Mouse (Mus musculus): ENCODE data around the gene 1700123O20Rik. TPM values are rescaled to one million over a fixed set of nuclear protein-coding genes. Genes with fewer than 3 reads are reported as not detected.

1700123O20Rik gene
- total RNA-seq (2017): 24.1 to 34.0 TPM (median 32.3 TPM) in 3 replicates

GRCm38 (mm10) chr14:54686063-54686521 is at the start of gene 1700123O20Rik:
Gene 1700123O20Rik (plus strand): TSS chr14:54686216.
- ATAC-seq (replicated peaks; ENCODE audit: insufficient number of reproducible peaks, low FRiP score, low TSS enrichment, poor library complexity, severe bottlenecking): peak; percentile 45; the same call in 1 of the 2 replicates

- ATAC-seq (replicated peaks; ENCODE audit: insufficient number of reproducible peaks, low FRiP score, low TSS enrichment, poor library complexity, severe bottlenecking): no peak
Measured at GRCm38 (mm10) chr14:54636954-54637353, 49.1 kb upstream of the 1700123O20Rik start.

- ATAC-seq (replicated peaks; ENCODE audit: insufficient number of reproducible peaks, low FRiP score, low TSS enrichment, poor library complexity, severe bottlenecking): no peak
Measured at GRCm38 (mm10) chr14:54638210-54638609, 47.8 kb upstream of the 1700123O20Rik start.

- ATAC-seq (replicated peaks; ENCODE audit: insufficient number of reproducible peaks, low FRiP score, low TSS enrichment, poor library complexity, severe bottlenecking): no peak
Measured at GRCm38 (mm10) chr14:54640121-54640520, 45.9 kb upstream of the 1700123O20Rik start.

GRCm38 (mm10) chr14:54640946-54641304 is 45.1 kb upstream of the 1700123O20Rik start, which contains the start of gene Gm17606:
Gene Gm17606 (plus strand): TSS chr14:54640952.
- no peak for ATAC-seq (replicated peaks; ENCODE audit: insufficient number of reproducible peaks, low FRiP score, low TSS enrichment, poor library complexity, severe bottlenecking)

GRCm38 (mm10) chr14:54641305-54641969 is 44.6 kb upstream of the 1700123O20Rik start, which contains the start of gene Cdh24:
Gene Cdh24 (minus strand): TSS chr14:54641364.
- peak; percentile 54 for ATAC-seq (replicated peaks; ENCODE audit: insufficient number of reproducible peaks, low FRiP score, low TSS enrichment, poor library complexity, severe bottlenecking)

- no peak for ATAC-seq (replicated peaks; ENCODE audit: insufficient number of reproducible peaks, low FRiP score, low TSS enrichment, poor library complexity, severe bottlenecking)
Measured at GRCm38 (mm10) chr14:54642224-54642944, 43.6 kb upstream of the 1700123O20Rik start.

- ATAC-seq (replicated peaks; ENCODE audit: insufficient number of reproducible peaks, low FRiP score, low TSS enrichment, poor library complexity, severe bottlenecking): no peak
Measured at GRCm38 (mm10) chr14:54643011-54643410, 43.0 kb upstream of the 1700123O20Rik start.

- ATAC-seq (replicated peaks; ENCODE audit: insufficient number of reproducible peaks, low FRiP score, low TSS enrichment, poor library complexity, severe bottlenecking): no peak
Measured at GRCm38 (mm10) chr14:54644294-54644693, 41.7 kb upstream of the 1700123O20Rik start.

GRCm38 (mm10) chr14:54646455-54646854 is 39.6 kb upstream of the 1700123O20Rik start:
- no peak for ATAC-seq (replicated peaks; ENCODE audit: insufficient number of reproducible peaks, low FRiP score, low TSS enrichment, poor library complexity, severe bottlenecking)

- no peak for ATAC-seq (replicated peaks; ENCODE audit: insufficient number of reproducible peaks, low FRiP score, low TSS enrichment, poor library complexity, severe bottlenecking)
Measured at GRCm38 (mm10) chr14:54646898-54647636, 38.9 kb upstream of the 1700123O20Rik start.

- ATAC-seq (replicated peaks; ENCODE audit: insufficient number of reproducible peaks, low FRiP score, low TSS enrichment, poor library complexity, severe bottlenecking): no peak
Measured at GRCm38 (mm10) chr14:54647900-54648299, 38.1 kb upstream of the 1700123O20Rik start.

- ATAC-seq (replicated peaks; ENCODE audit: insufficient number of reproducible peaks, low FRiP score, low TSS enrichment, poor library complexity, severe bottlenecking): peak; percentile 73
Measured at GRCm38 (mm10) chr14:54650621-54651454, 35.2 kb upstream of the 1700123O20Rik start.

- no peak for ATAC-seq (replicated peaks; ENCODE audit: insufficient number of reproducible peaks, low FRiP score, low TSS enrichment, poor library complexity, severe bottlenecking)
Measured at GRCm38 (mm10) chr14:54651556-54651955, 34.5 kb upstream of the 1700123O20Rik start.

- no peak for ATAC-seq (replicated peaks; ENCODE audit: insufficient number of reproducible peaks, low FRiP score, low TSS enrichment, poor library complexity, severe bottlenecking)
Measured at GRCm38 (mm10) chr14:54652787-54653186, 33.2 kb upstream of the 1700123O20Rik start.

- ATAC-seq (replicated peaks; ENCODE audit: insufficient number of reproducible peaks, low FRiP score, low TSS enrichment, poor library complexity, severe bottlenecking): peak; percentile 91
Measured at GRCm38 (mm10) chr14:54653496-54653895, 32.5 kb upstream of the 1700123O20Rik start.

- ATAC-seq (replicated peaks; ENCODE audit: insufficient number of reproducible peaks, low FRiP score, low TSS enrichment, poor library complexity, severe bottlenecking): no peak
Measured at GRCm38 (mm10) chr14:54660009-54660408, 26.0 kb upstream of the 1700123O20Rik start.

- 0 out of 2 replicates have a peak, but pooled peaks have one; percentile 31 for ATAC-seq (replicated peaks; ENCODE audit: insufficient number of reproducible peaks, low FRiP score, low TSS enrichment, poor library complexity, severe bottlenecking)
Measured at GRCm38 (mm10) chr14:54664477-54665222, 21.4 kb upstream of the 1700123O20Rik start.

Measured in monocyte, adult 5-6 weeks (primary cell).